Mouse (Mus musculus): ENCODE data around the gene Dtnbp1. TPM values are rescaled to one million over a fixed set of nuclear protein-coding genes. Genes with fewer than 3 reads are reported as not detected.
A peak's percentile ranks its signal among the peaks of the same experiment; 100 is the strongest.

Gene Dtnbp1
- total RNA-seq (2012; rRNA removed) (24.2 and 26.7 TPM in 2 replicates), polyA plus RNA-seq (2012; ENCODE audit: insufficient read depth in 1 of 2, insufficient read length in 2 of 2, low read depth in 1 of 2, low replicate concordance in 2 of 2, missing spikeins in 1 of 2) (10 to 100 TPM in 1 of 2 experiments, not detected in 1; 59.5 TPM)

- Histone ChIP-seq H3K36me3 (ENCODE audit: control insufficient read depth in 1 of 2, insufficient read depth in 2 of 2, low read length in 2 of 2) (peaks cover 0 to 16% of the 10 kb centered on the region in 2 experiments; a peak in 2 of 4 replicates), H3K27me3 (ENCODE audit: control insufficient read depth in 1 of 2, insufficient read depth in 2 of 2, low read length in 2 of 2) (no peaks in the 10 kb centered on the region), H3K9me3 (replicated peaks; ENCODE audit: insufficient read depth, low read length) (no peaks in the 10 kb centered on the region), H3K4me1 (ENCODE audit: control insufficient read depth in 1 of 2, insufficient read depth in 2 of 2, low read length in 2 of 2) (peaks cover 0 to 12% of the 10 kb centered on the region in 2 experiments; a peak in 1 of 4 replicates), H3K9ac (ENCODE audit: control insufficient read depth, low read depth, low read length, poor library complexity, severe bottlenecking) (peak within 1 kb of the TSS; percentile 80), H3K27ac (ENCODE audit: control insufficient read depth, low read depth, low read length) (peak within 1 kb of the TSS; percentile 68), H3K4me3 (ENCODE audit: control insufficient read depth in 1 of 2, insufficient read depth in 1 of 2, low read depth in 2 of 2, low read length in 2 of 2) (peak within 1 kb of the TSS; percentile 79 to 96), H3K79me2 (ENCODE audit: control insufficient read depth, insufficient read depth, low read length, poor library complexity) (peaks cover 15% of the 10 kb centered on the region)
- peak; percentile 76 for DNase-seq (ENCODE audit: low read depth, low spot score)
- peak in 1 of 3 experiments; percentile 12; a peak in 1 of 6 replicates for TF ChIP-seq CTCF (IDR thresholded peaks at IDR 0.05 in 2 of 3, conservative IDR thresholded peaks at IDR 0.05 in 1 of 3; ENCODE audit: control insufficient read depth in 1 of 3, insufficient read depth in 1 of 3, low read depth in 2 of 3, low read length in 3 of 3, poor library complexity in 1 of 3, severe bottlenecking in 1 of 3)
- peak; percentile 76 to 90 for TF ChIP-seq POLR2A (IDR thresholded peaks at IDR 0.05; ENCODE audit: control insufficient read depth in 1 of 2, insufficient read depth in 1 of 2, low read depth in 1 of 2, low read length in 2 of 2, poor library complexity in 1 of 2)
- TF ChIP-seq NELFE (IDR thresholded peaks at IDR 0.05; ENCODE audit: low read depth, low read length), result peak; percentile 51
- TF ChIP-seq NRF1 (IDR thresholded peaks at IDR 0.05; ENCODE audit: insufficient read depth, low read depth, low read length, poor library complexity, severe bottlenecking), result peak; percentile 78
- TF ChIP-seq TCF12 (IDR thresholded peaks at IDR 0.05; ENCODE audit: low read depth, low read length), result no peak
- TF ChIP-seq POLR2AphosphoS2 (IDR thresholded peaks at IDR 0.05; ENCODE audit: low read length), result no peak
- no peak for TF ChIP-seq RAD21 (IDR thresholded peaks at IDR 0.05; ENCODE audit: low read depth, low read length)
- peak; percentile 20; the same call in 1 of the 2 replicates for TF ChIP-seq MXI1 (IDR thresholded peaks at IDR 0.05; ENCODE audit: low read depth, low read length)
- no peak for TF ChIP-seq RCOR1 (IDR thresholded peaks at IDR 0.05; ENCODE audit: low read depth, low read length)
- no peak for TF ChIP-seq USF2 (IDR thresholded peaks at IDR 0.05; ENCODE audit: borderline replicate concordance in 1 of 2, insufficient read depth in 1 of 2, low read depth in 1 of 2, low read length in 2 of 2)
- TF ChIP-seq E2F4 (IDR thresholded peaks at IDR 0.05; ENCODE audit: borderline replicate concordance, low read depth, low read length), result peak; percentile 84; the same call in 1 of the 2 replicates
- no peak for TF ChIP-seq MAX (IDR thresholded peaks at IDR 0.05; ENCODE audit: low read length)
These were observed at the start of gene Dtnbp1 for GRCm38 (mm10) chr13:45001911-45002615. Gene Dtnbp1, minus strand, starts transcription at chr13:45002147.

- Histone ChIP-seq H3K27me3 (ENCODE audit: control insufficient read depth in 1 of 2, insufficient read depth in 2 of 2, low read length in 2 of 2) (peaks cover 2 to 4% of the 10 kb centered on the region in 2 experiments; a peak in 3 of 4 replicates), H3K9ac (ENCODE audit: control insufficient read depth, low read depth, low read length, poor library complexity, severe bottlenecking) (no peak overlapping the region), H3K36me3 (ENCODE audit: control insufficient read depth in 1 of 2, insufficient read depth in 2 of 2, low read length in 2 of 2) (no peaks in the 10 kb centered on the region), H3K9me3 (replicated peaks; ENCODE audit: insufficient read depth, low read length) (no peaks in the 10 kb centered on the region), H3K4me1 (ENCODE audit: control insufficient read depth in 1 of 2, insufficient read depth in 2 of 2, low read length in 2 of 2) (no peaks in the 10 kb centered on the region), H3K79me2 (ENCODE audit: control insufficient read depth, insufficient read depth, low read length, poor library complexity) (no peaks in the 10 kb centered on the region), H3K27ac (ENCODE audit: control insufficient read depth, low read depth, low read length) (no peak overlapping the region), H3K4me3 (ENCODE audit: control insufficient read depth in 1 of 2, insufficient read depth in 1 of 2, low read depth in 2 of 2, low read length in 2 of 2) (no peak overlapping the region)
- TF ChIP-seq MAFK (IDR thresholded peaks at IDR 0.05; ENCODE audit: borderline replicate concordance, low read depth, low read length) (no peak), UBTF (IDR thresholded peaks at IDR 0.05; ENCODE audit: borderline replicate concordance, insufficient read depth, low read depth, low read length) (no peak), MYB (IDR thresholded peaks at IDR 0.05; ENCODE audit: low read depth, low read length) (no peak), POLR2A (IDR thresholded peaks at IDR 0.05; ENCODE audit: control insufficient read depth in 1 of 2, insufficient read depth in 1 of 2, low read depth in 1 of 2, low read length in 2 of 2, poor library complexity in 1 of 2) (no peak), MXI1 (IDR thresholded peaks at IDR 0.05; ENCODE audit: low read depth, low read length) (no peak), CHD2 (IDR thresholded peaks at IDR 0.05; ENCODE audit: low read length) (no peak)
- DNase-seq (ENCODE audit: low read depth, low spot score), result no peak
These were observed 47.5 kb upstream of the Dtnbp1 start for GRCm38 (mm10) chr13:45049261-45050020.
